ENCODE assay signal across 26 mouse cellular contexts in genomic region chr9:40343053-40343652, GRCm38 (mm10).
DNase-seq lines count a peak whose midpoint lies in the region; ATAC-seq and TF ChIP-seq lines count a peak whose summit lies in the region.
"Had no signal": no experiment of that assay in that cellular context is flagged by ENCODE, and none has a peak within 500 bp of the region (broad histone marks: within the 10 kb centered on the region; RNA-seq: fewer than 3 reads in every experiment).

No protein-coding gene starts in this region.

- no peak for DNase-seq in hindbrain, embryonic 11.5 days (ENCODE audit: low spot score)
- DNase-seq in A20 (ENCODE audit: low read depth, low spot score): peak; percentile 71
- peak; percentile 39 for DNase-seq in induced T-regulatory cell, adult 2 months (ENCODE audit: low read depth)
- no peak for DNase-seq in adrenal gland, adult 2 months
- no peak for DNase-seq in layer of hippocampus, adult 18-20 months (ENCODE audit: low spot score in 2 of 2)
- DNase-seq: adrenal gland, postnatal 10 days; cerebellum, postnatal 14 days; embryo, embryonic 11 days; gastrocnemius, postnatal 10 days; heart, postnatal 14 days; kidney, adult 9 months; kidney, postnatal 25 days; left cerebral cortex, postnatal 4 days; lung, embryonic 14.5 days; thymus, adult 18-20 months; thymus, postnatal 36 days had no signal

- H3K27me3 ChIP-seq in hindbrain, embryonic 15.5 days: no peaks in the 10 kb centered on the region
- no peaks in the 10 kb centered on the region for H3K27me3 ChIP-seq in hindbrain, embryonic 11.5 days (ENCODE audit: control insufficient read depth, insufficient read depth, low read length)
- H3K27me3 ChIP-seq: heart, embryonic 13.5 days; hindbrain, embryonic 13.5 days; limb, embryonic 15.5 days; midbrain, embryonic 15.5 days; neural tube, embryonic 13.5 days had no signal

- H3K9me3 ChIP-seq in hindbrain, embryonic 15.5 days: no peaks in the 10 kb centered on the region
- H3K9me3 ChIP-seq in hindbrain, embryonic 11.5 days (ENCODE audit: control insufficient read depth, low read length): no peaks in the 10 kb centered on the region
- H3K9me3 ChIP-seq: hindbrain, embryonic 13.5 days; limb, embryonic 15.5 days; midbrain, embryonic 15.5 days; neural tube, embryonic 13.5 days had no signal

- no peak for TF ChIP-seq POLR2A in bone marrow, adult 2 months (IDR thresholded peaks at IDR 0.05; ENCODE audit: borderline replicate concordance, control insufficient read depth, low read depth, low read length)

- peak overlapping the region; percentile 78; the same call in 1 of the 2 replicates for H3K4me2 ChIP-seq in hindbrain, embryonic 15.5 days
- no peak overlapping the region for H3K4me2 ChIP-seq in hindbrain, embryonic 11.5 days (replicated peaks; ENCODE audit: low read depth, low read length)
- H3K4me2 ChIP-seq: heart, embryonic 13.5 days; hindbrain, embryonic 13.5 days; limb, embryonic 15.5 days; lung, embryonic 14.5 days; neural tube, embryonic 13.5 days had no signal

- H3K4me1 ChIP-seq in hindbrain, embryonic 15.5 days (replicated peaks): peaks cover 73% of the 10 kb centered on the region
- H3K4me1 ChIP-seq in hindbrain, embryonic 11.5 days (replicated peaks; ENCODE audit: control insufficient read depth, insufficient read depth, low read length): 0 out of 2 replicates have a peak, but pooled peaks cover 6% of the 10 kb centered on the region
- H3K4me1 ChIP-seq in bone marrow, adult 2 months (ENCODE audit: control insufficient read depth, insufficient read depth, low read length): peaks cover 10% of the 10 kb centered on the region

- no peak overlapping the region for H3K9ac ChIP-seq in hindbrain, embryonic 15.5 days
- H3K9ac ChIP-seq in hindbrain, embryonic 11.5 days (ENCODE audit: low read depth, low read length): no peak overlapping the region
- H3K9ac ChIP-seq: heart, embryonic 13.5 days; hindbrain, embryonic 13.5 days; limb, embryonic 15.5 days; liver, embryonic 14.5 days; lung, embryonic 14.5 days; midbrain, embryonic 15.5 days; neural tube, embryonic 13.5 days had no signal

- WGBS in hindbrain, embryonic 15.5 days: 92% methylated on average over 9 of the region's 9 CpGs
- WGBS in hindbrain, embryonic 11.5 days: 95% methylated on average over 9 of the region's 9 CpGs
- 29% methylated on average over 9 of the region's 9 CpGs for WGBS in bone marrow, adult 2 months

- no peak overlapping the region for H3K4me3 ChIP-seq in hindbrain, embryonic 15.5 days
- H3K4me3 ChIP-seq in hindbrain, embryonic 11.5 days (ENCODE audit: low read depth, low read length): no peak overlapping the region
- peak overlapping the region; percentile 38 for H3K4me3 ChIP-seq in bone marrow, adult 2 months (replicated peaks; ENCODE audit: control insufficient read depth, low read depth, low read length)
- H3K4me3 ChIP-seq: heart, embryonic 13.5 days; hindbrain, embryonic 13.5 days; limb, embryonic 15.5 days; midbrain, embryonic 15.5 days; myocyte; neural tube, embryonic 13.5 days had no signal

- H3K36me3 ChIP-seq in hindbrain, embryonic 15.5 days: no peaks in the 10 kb centered on the region
- no peaks in the 10 kb centered on the region for H3K36me3 ChIP-seq in hindbrain, embryonic 11.5 days (ENCODE audit: control insufficient read depth, insufficient read depth, low read length)
- H3K36me3 ChIP-seq: heart, embryonic 13.5 days; hindbrain, embryonic 13.5 days; limb, embryonic 15.5 days; midbrain, embryonic 15.5 days; neural tube, embryonic 13.5 days had no signal

- ATAC-seq in hindbrain, embryonic 15.5 days (ENCODE audit: low FRiP score, low read depth): no peak
- no peak for ATAC-seq in hindbrain, embryonic 11.5 days (ENCODE audit: low FRiP score)
- ATAC-seq: intestine, embryonic 16.5 days; midbrain, embryonic 15.5 days had no signal

- TF ChIP-seq CTCF in bone marrow, adult 2 months (IDR thresholded peaks at IDR 0.05; ENCODE audit: control insufficient read depth, insufficient read depth, low read length): no peak

- no peak overlapping the region for H3K27ac ChIP-seq in hindbrain, embryonic 15.5 days (replicated peaks)
- H3K27ac ChIP-seq in hindbrain, embryonic 11.5 days (ENCODE audit: low read depth, low read length): no peak overlapping the region
- no peak overlapping the region for H3K27ac ChIP-seq in bone marrow, adult 2 months (ENCODE audit: control insufficient read depth, insufficient read depth, low read depth, low read length, poor library complexity)
- H3K27ac ChIP-seq: heart, embryonic 13.5 days; hindbrain, embryonic 13.5 days; limb, embryonic 15.5 days; liver, embryonic 14.5 days; midbrain, embryonic 15.5 days; neural tube, embryonic 13.5 days had no signal

Comparison
In these comparisons a context has a peak if more than half of its experiments do, and no peak if none do; other contexts are left out.
1. DNase-seq: peak in A20 (single experiment) and induced T-regulatory cell, adult 2 months (single experiment); none in hindbrain, embryonic 11.5 days (single experiment), adrenal gland, adult 2 months (single experiment) and layer of hippocampus, adult 18-20 months (0 of 2).